Mouse (Mus musculus) ES-E14 (cell line): Measurements from ENCODE around the gene Ugt1a1.
"Not testable (repeated sequence)": the region's sequence is repeated elsewhere in the genome, so short reads cannot be mapped to it uniquely, and the experiment has no call there.

Experiments used
- HCFC1 ChIP-seq: IDR thresholded peaks from 2 replicates; pipeline ENCODE4 v1.6.1; 2012; ENCODE audit warnings: low read length, inconsistent platforms, borderline replicate concordance; ENCODE audit not compliant: insufficient read depth
- MAFK ChIP-seq: IDR thresholded peaks from 2 replicates; pipeline ENCODE4 v1.6.1; 2014; ENCODE audit warnings: mild to moderate bottlenecking, low read depth, low read length, inconsistent platforms; ENCODE audit not compliant: insufficient read depth

- not testable (repeated sequence) for TF ChIP-seq MAFK, HCFC1
Observed at GRCm38 (mm10) chr1:88225301-88225700, 13.5 kb downstream of the Ugt1a1 start.
